Mouse (Mus musculus) cortical plate, adult 2 months (tissue): ENCODE results near the gene Phc2.

Experiments used
- CTCF ChIP-seq: fragments of 200-500 bp; IDR thresholded peaks from 2 replicates; pipeline ENCODE4 v1.5.1; 2011; ENCODE audit warnings: mild to moderate bottlenecking, control low read depth, low read length; ENCODE audit not compliant: insufficient read depth; ENCODE audit errors: extremely low read depth
- POLR2A ChIP-seq: fragments of 200-500 bp; IDR thresholded peaks from 2 replicates; pipeline ENCODE4 v1.6.1; 2011; ENCODE audit warnings: mild to moderate bottlenecking, low read length, control low read depth; ENCODE audit not compliant: insufficient read depth; ENCODE audit errors: extremely low read depth

DNA sequence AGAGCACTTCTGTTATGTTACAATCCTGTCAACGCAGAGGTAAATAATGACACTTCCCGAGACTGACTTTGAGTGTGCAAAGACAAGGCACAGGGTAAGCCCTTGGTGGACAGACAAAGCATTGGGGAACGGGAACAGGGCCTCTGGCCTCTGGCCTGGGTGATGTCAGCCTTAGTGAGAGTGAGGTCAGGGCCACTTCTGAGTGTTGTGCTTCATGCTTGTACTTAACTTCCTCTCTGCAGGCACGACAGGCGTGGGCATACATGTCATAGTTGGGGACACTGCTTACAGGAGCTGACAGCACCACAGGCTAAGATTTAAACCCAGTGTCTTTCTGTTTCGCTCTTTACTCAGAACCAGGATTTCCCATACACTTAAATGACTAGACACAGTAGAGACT lies 79.0 kb downstream of the Phc2 start:
- TF ChIP-seq POLR2A (no peak), CTCF (no peak)
